Mouse (Mus musculus) stomach, postnatal 0 days (tissue): Measurements from ENCODE around the gene Zfp286.

Experiments
- CTCF ChIP-seq: IDR thresholded peaks from 2 replicates; pipeline ENCODE4 v1.5.1; 2016; ENCODE audit warnings: antibody characterized with exemption, low read depth, mild to moderate bottlenecking, moderate library complexity
- EP300 ChIP-seq: optimal IDR thresholded peaks from 2 replicates; pipeline ENCODE3; 2016; ENCODE audit warnings: antibody characterized with exemption

DNA sequence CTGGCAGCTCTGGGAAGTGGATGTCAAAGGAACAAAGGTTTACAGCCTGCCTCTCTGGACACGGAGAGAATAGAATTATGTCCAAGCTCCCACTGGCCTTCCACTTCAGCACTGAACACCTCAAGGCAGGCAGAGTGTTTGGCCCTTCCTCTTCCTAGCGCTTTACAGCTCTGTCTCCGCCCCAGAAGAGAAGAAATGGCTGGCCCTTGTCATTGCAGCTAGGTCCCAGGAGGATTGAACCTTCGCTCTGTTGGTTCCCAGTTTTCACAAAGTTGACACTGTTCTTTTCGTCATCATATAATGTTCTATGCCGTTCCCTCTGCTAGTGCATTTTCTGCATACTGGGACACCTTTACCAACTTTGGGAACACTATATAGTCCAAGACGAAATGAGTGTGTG, 81.0 kb downstream of the Zfp286 start:
- TF ChIP-seq CTCF (no peak), EP300 (no peak)
